In the genomic region with DNA sequence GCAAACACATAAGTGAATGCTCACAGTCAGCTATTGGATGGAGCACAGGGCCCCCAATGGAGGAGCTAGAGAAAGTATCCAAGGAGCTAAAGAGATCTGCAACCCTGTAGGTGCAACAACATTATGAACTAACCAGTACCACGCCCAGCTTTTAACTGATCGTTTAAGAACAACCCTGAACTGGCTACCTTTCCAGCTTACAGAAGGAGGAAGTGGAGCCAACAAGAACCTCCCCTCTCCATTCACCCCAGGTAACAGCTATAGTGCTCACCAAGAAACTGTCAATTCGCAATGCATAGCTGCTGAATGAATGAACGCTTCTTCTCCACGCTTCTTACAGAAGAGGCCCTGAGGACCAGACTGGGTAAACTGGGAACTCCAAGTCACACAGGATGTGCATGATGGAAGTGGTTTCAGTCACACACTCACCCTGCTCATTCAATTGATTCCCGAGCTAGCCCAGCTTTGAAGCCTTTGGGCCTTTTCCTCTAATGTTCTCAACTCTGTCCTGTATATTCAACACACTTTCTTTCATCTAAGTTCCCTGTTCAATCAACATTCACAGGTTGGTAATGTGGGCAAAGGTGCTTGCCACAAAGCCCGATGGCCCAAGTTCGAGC, we compare ENCODE assay signal across 21 mouse cellular contexts. TPM values are rescaled to one million over a fixed set of nuclear protein-coding genes. Genes with fewer than 3 reads are reported as not detected.
"Had no signal": no experiment of that assay in that cellular context is flagged by ENCODE, and none has a peak within 500 bp of the region (broad histone marks: within the 10 kb centered on the region; RNA-seq: fewer than 3 reads in every experiment).

No protein-coding gene starts in this region.

- H3K27me3 ChIP-seq: intestine, embryonic 15.5 days; kidney, embryonic 15.5 days; liver, embryonic 13.5 days; megakaryocyte, embryonic 14.5 days; midbrain, embryonic 15.5 days had no signal

- H3K9me3 ChIP-seq: intestine, embryonic 15.5 days; kidney, embryonic 15.5 days; liver, embryonic 13.5 days; megakaryocyte, embryonic 14.5 days; midbrain, embryonic 10.5 days; midbrain, embryonic 15.5 days had no signal

- H3K36me3 ChIP-seq: intestine, embryonic 15.5 days; liver, embryonic 13.5 days; midbrain, embryonic 15.5 days had no signal

- DNase-seq: kidney, adult 11 months; kidney, adult 8-10 months; kidney, postnatal 10 days; kidney, postnatal 36 days; layer of hippocampus, postnatal 36 days; liver, embryonic 13.5 days; lung, adult 2 months; lung, postnatal 14 days; lung, postnatal 4 days; right cerebral cortex, adult 18-20 months; right cerebral cortex, postnatal 14 days; thymus, postnatal 14 days had no signal

- ATAC-seq: intestine, embryonic 15.5 days; midbrain, embryonic 15.5 days had no signal

- H3K4me2 ChIP-seq: intestine, embryonic 15.5 days; kidney, embryonic 15.5 days; liver, embryonic 13.5 days; midbrain, embryonic 15.5 days had no signal

- H3K4me1 ChIP-seq: midbrain, embryonic 15.5 days had no signal

- H3K27ac ChIP-seq: intestine, embryonic 15.5 days; kidney, embryonic 15.5 days; left cerebral cortex, adult 2 months; liver, embryonic 13.5 days; midbrain, embryonic 10.5 days; midbrain, embryonic 15.5 days had no signal

- H3K9ac ChIP-seq: intestine, embryonic 15.5 days; kidney, embryonic 15.5 days; liver, embryonic 13.5 days; midbrain, embryonic 15.5 days had no signal

- H3K4me3 ChIP-seq: intestine, embryonic 15.5 days; kidney, embryonic 15.5 days; left cerebral cortex, adult 2 months; liver, embryonic 13.5 days; megakaryocyte, embryonic 14.5 days; midbrain, embryonic 10.5 days; midbrain, embryonic 15.5 days had no signal

RNA-seq across cellular contexts. Expression of a gene that starts 36.9 kb away (rescaled TPM):
- total RNA-seq: liver, adult 2 months had no signal
- polyA plus RNA-seq: kidney, embryonic 15.5 days; limb, embryonic 11.5 days; liver, embryonic 13.5 days; liver, embryonic 16.5 days; midbrain, embryonic 10.5 days had no signal
